Mouse (Mus musculus) frontal cortex, adult (tissue): ENCODE results near the gene Plekhg1.

Source experiments
- ATAC-seq: cut with Nextera tagmentation; 2 replicates; pipeline ENCODE4 v1.9.2; 2017; ENCODE audit warnings: mild to moderate bottlenecking, moderate library complexity, mixed read lengths; ENCODE audit not compliant: low TSS enrichment

The Plekhg1 gene

DNA sequence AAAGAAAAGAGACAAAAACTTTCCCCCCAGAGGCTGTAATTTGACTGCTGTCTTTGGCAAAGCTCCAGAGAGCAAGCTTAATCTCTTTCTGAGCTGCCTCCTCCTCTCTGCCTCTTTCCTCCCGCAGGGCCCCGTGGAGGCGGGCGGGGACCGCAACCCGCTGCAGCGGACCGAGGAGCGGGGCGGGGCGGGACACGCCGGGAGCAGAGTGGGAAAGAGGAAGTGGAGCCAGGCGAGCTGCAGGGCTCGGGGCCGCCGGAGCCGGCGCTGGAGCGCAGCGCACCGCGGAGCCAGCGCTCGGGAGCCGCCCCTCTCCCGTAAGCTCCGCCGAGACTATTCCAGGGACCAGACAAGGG, at the start of gene Plekhg1:
Plekhg1 (plus strand) TSS at position 217 of the 356 bp plus-strand sequence.
- ATAC-seq: peak; percentile 92

DNA sequence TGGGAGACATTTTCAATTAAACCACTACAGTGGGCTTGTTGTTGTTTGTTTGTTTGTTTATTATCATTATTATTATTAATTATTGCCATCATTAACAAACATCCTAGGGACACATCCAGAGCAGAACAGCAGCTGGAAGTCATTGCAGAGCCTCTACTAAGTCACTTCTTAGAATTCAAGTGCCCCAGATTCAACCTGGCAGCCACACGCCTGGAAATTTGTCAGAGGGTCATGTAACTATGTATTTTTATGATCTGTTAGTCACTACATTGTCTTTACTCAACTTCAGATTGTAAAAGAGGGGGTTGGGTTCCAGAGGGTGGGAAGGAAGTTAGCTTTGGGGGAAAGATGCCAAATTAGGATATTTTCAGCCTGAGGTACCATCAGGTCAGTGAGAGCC, 47.4 kb upstream of the Plekhg1 start:
- ATAC-seq: no peak

DNA sequence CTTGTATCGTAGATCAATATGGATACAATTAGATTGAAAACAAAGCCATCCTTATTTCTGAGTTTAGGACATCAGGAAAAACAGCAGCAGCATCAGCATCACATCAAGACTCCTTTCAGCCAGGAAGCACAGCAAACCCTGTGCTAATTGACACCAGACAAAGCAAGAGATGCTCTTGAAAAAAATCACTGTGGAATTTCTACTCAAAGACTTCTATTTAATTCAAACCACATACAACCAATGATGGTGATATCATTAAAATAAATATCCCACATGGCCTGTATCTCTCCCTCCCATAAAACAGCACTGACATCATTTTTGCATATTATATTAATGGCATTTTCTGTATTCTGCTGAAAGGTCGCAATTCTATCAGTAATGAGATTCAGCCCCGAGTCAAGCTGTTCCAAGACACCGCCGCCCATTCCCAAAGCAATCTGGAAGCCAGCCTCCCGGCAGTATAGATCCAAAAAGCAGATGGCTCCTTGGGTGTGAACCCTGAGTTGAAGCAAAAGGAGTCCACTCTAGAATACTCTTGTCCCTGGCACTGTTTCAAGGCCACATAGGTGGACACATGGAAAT, 46.4 kb upstream of the Plekhg1 start:
- no peak for ATAC-seq

DNA sequence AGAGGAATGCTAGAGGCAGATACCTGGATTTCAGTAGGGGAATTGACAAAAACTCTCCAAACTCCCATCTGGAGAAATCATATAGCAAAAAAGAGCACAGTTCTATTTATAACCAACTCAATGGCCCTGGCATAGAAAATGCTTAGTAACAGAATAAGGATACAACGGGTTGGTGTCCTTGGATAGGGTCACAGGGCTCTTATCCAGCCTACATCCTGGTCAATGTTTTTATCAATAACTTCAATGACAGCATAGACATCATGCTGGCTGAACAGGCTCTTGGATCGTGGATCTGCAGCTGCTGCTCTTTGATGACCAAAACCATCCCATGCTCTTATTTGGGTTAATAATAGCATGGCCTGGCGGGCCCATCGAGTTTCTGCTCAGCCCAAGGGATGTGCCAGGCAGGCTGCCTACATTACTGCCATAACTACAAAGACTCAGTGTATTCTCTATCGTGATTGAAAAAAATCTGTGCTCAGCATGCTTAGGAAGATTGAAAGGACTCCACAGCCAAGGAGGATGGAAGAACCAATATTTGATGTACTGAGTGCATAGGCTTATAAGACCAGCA, 44.7 kb upstream of the Plekhg1 start:
- no peak for ATAC-seq

DNA sequence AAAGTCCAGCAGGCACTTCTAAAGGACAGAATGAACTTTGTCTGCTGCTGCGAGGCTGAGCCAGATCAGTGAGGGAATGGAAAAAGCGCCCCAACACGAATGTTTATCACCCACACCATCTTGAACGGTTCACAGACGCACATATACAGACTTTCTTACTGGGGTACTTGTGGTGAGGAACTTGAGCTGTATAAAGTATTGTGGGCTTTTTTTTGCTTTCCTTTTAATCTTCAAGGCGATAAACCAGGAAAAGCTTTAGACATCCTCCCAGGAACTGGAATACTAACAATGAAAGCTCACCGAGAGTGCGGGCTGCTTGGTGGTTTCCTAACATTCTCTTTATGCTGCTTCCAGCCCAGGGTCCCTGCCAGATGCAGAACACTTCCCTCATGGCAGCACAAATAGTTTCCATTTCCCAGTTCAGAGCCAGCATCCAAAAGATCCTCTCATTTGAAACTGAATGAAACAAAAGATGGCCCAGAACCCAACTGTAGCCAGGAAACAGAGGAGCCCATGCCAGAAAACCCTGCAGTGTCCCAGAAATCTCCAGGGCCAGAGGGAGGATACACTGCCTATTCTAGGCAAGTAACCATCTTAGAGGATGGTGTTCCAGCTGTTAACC, 43.3 kb upstream of the Plekhg1 start:
- peak; percentile 83 for ATAC-seq

DNA sequence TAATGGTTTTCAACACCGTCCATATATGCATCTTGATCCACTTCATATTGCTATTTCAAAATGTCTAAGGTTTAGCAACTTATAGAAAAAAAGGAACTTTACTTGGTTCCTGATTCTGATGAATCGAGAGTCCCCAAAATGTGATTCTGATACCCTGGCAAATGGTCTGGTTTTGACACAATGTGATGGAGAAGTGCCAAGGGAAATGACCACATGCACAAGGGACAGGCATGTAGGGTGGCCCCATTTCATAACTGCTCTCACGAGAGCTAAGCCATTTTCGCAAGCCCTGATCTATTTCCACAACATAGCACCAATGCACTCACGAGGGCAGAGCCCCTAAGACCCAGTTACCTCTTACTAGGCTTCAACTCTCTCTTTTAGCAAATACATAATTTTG, 42.7 kb upstream of the Plekhg1 start:
- ATAC-seq: no peak

DNA sequence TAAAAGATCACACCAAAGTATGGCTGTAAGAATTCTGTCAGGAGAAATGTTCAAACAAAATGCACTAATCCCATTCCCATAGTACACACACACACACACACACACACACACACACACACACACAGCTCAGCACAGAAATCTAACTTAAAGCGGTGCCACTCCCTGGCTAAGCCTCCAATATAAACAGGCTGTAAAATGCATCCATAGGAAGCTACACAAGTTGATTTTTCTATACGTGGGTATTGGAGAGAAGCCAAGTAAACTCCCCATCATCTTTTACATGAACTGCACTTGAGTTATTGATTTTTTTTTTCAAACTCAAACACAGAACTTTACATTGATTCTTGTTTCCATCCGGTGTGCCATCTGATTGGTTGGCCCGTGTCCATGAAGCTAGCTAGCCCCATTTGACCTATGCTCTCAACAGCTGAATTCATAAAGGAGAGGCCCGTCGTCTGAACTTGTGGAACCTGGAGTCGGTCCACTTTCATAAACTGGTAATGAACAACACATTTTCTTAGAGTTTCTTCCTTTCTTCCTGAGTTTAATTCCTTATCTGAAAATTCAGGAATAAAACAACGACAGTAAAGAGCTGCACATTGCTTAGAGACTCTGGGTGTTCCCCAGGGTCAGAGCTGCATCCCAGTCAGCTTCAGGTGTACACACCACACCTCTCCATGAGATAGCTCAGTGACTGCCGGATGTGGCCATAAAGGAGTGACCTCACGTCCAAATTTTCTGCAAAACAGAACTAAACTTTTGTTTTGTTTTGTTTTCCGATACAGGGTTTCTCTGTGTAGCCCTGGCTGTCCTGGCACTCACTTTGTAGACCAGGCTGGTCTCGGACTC, 39.7 kb upstream of the Plekhg1 start:
- ATAC-seq: no peak

DNA sequence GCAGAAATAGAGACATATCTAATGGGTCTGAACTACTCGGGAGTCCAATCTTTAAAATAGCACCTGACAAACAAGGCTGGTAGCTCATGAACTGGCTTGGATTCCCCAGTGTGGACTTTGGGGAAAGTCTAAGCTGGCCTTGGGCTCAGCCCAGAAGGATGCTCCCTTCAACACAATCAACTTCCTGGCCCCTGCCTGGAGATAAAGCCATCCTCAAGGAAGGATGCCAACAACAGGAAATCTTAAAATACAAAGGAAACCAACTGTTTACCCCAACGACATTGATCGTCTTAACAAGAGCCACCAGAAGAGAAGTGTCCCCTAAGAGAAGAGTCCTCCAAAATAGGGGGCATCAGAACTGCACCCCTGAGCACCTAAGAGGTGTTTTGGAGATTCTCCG, 38.3 kb upstream of the Plekhg1 start:
- no peak for ATAC-seq

DNA sequence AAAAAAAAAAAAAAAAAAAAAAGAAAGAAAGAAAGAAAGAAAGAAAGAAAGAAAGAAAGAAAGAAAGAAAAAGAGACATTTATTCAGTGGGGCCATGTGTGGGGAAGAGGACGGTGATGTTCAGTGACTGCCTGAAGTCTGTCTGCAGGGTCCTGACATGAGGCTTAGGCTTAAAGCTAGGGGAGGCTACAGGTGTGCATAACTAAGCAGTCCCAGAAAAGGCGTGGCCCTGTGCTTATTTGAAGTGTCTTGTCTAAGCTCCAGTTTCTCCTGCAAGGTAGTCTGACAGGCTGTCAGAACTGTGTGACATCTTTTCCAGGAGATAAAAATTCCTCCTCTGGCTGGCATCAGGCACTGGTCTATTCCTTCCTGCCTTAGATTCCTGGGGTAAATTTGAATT, 37.6 kb upstream of the Plekhg1 start:
- ATAC-seq: no peak

DNA sequence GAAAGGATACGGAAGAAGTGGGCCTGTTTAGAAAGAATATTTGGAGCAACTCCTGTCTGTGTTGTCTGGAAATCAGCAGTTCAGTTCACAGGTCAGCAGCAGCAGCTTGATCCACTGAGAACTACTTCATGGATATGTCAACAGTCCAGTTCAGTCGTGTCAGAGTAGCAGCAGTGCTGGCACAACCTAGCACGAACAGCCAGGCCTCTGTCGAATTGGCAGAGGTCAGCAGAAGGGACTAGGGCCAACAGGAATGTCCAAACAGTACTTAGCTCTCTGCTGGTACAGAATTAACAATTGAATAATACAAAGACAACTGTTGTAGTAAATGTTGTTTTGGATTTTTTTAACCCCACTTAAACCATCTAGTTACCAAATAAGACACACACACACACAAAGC, 33.9 kb upstream of the Plekhg1 start:
- ATAC-seq: peak; percentile 80

DNA sequence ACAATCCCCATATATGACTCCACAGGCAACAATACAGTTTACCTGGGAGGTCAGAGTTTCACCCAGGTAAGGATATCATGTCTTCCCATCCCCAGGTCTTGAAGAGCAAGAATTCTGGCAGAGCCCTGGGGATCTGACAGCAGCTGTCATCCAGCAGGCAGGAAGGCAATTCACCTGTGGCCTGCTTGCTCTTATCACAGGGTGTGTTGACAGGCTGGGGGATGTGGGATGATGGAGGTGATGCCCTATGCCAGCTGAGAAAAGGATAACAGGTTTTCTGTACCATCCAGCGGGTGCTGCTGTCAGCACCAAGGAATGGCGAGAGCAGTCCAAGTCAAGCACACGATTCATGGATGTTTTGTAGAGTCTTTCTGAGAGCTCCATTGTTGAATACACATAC, 30.1 kb upstream of the Plekhg1 start:
- no peak for ATAC-seq

DNA sequence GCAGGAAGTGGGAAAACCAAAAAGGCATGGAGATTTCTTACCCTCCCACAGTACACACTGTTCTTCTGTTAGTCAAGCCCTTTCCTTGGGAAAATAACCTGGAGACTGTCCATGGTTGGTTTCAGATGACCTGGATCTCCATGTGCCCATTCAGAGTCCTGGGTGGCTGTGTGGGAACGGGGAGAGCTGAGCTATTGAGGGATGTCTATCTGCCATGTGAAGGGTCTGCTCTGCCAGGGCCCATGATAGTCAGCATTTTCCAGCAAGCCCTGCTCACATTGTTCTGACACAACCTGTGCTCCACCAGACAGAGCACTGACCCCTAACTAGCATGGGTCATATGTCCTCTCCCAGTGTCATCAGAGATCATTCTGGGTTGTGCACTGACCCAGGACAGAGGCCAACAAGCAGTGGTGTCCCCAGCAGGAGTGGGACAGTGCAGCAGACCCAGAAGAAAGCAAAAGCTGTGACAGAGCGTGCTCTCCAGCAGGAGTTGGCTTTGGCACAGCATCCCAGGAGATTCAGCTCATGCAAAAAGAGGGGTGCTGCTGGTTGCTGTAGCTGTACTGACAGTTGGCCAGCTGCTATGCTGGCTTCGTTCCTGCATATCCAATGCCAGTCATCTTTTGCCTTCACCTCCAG, 24.7 kb upstream of the Plekhg1 start:
- peak; percentile 20; the same call in 1 of the 2 replicates for ATAC-seq

DNA sequence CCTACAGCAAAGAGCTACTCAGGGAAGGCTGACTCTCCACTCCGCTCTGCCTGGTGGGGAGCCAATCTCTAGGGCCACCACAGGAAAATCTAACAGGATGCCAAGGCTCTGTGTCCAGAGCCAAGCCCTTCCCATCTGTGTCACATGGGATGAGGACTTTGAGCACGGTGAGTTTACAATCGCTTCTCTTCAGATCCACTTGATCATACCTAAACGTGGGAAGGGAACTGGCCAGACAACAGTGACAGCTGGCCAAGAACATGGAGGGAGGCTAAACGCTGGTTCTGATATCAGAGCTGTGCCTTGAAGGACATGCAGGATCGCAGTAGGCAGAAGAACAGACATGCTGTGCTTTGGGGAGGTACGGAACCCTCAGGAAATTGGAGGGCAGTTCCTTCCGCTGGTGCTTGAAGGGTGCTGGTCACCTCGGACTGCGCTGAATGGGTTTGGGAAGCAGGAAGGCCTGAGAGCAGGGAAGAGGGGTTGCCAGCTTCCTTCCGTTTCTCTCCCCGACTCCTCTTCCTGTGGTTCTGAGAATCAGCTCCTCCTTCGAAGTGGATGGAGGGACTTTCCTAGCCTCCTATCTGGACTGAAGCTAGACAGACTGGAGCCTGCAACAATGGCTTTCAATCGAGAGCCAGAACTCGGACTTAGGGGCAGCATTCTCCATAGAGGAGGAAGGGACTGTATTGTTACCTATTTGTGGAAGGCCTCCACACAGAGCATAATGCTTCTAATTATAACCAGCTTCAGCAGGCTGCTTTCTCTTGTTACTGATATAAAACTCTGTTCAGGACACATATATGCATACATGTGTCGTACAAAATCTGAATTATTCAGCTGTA, 21.9 kb upstream of the Plekhg1 start:
- ATAC-seq: peak; percentile 73

DNA sequence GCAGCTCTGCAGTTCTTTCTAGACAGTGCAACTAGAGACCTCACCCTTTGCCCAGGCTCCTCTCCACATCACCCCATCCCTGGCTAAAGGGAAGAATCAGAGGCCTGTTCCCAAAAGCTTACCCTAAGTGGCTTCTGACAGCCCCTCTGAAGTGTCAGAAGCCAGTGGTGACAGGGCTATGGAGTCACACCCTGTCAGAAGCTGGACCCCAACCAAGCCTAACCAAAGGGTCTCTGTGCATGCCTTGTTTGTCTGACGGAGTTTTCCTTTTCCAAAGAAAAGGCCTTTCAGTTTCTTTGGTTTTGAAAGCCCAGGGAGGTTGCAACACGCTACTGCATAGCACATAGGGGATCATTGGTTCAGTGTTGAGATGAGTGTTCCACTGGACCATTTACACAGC, 19.9 kb upstream of the Plekhg1 start:
- no peak for ATAC-seq

DNA sequence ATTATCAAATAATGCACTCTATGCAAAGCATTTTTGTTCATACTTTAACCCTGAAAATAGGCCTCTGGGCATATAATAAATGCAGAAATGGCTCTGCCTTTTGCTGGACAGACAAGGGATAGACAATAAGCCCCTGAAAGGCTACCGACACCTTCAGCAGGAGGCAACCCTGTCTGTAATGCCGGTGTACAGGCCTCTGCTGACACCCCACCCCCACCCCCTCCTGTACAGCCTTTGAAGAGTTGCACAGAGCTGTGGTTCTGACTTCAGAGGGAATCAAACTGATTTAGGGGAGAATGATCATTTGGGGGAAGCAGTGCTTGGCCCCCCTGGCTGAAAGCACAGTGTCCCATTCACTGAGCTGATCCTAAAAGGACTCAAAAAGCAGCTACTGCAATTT, 17.8 kb upstream of the Plekhg1 start:
- ATAC-seq: no peak

DNA sequence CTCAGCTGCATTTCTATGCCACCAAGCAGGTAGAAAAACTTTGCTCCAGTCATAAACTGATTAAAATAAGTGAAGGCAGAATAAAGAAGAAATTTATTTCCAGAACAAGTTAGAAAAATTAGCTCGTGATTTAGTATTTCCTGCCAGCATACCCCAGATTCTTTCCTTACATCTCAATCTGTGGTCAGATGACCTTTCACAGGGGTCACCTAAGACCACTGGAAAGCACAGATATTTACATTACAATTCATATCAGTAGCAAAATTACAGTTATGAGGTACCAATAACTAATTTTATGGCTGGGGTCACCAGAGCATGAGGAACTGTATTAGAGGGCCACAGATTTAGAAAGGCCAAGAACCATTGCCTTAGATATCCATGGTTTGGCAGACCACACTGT, 15.5 kb upstream of the Plekhg1 start:
- no peak for ATAC-seq

DNA sequence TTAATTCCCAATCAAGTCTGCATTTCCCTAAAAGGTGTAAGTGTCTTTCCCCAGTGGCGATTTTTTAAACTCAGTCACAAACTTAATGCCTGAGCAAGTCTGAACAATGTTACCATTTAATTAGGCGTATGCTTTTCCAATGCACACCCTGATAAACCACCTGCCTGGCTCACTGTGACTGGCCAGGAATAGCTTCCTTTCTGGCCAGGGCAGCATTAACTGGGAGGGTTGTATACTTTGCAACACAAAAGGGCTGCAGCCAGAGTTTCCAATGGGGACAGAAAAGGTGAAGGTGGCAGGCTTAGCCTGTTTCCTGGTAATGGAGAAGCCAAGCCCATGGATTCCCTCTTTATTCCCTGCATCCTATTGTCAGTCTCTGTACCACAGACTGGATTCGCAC, 10.5 kb upstream of the Plekhg1 start:
- no peak for ATAC-seq

DNA sequence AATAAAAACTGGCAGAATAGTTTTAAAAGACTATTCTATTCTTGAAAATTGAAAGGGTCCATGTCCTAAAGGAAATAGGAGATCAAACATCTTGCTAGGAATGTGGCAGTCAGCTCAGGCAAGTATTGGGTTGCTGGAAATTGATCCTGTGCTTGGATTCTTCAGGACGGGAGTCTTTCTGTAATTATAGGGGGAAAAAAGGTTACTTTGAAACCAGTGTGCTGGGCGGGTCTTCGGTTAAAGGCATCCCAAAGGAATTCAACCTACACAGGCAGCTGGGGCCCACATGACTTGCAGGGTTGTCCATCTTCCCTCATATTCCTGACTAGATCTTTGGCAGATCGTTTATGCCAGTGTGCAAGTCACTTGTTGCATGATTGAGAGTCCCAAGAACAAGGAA, 9.8 kb upstream of the Plekhg1 start:
- ATAC-seq: no peak

DNA sequence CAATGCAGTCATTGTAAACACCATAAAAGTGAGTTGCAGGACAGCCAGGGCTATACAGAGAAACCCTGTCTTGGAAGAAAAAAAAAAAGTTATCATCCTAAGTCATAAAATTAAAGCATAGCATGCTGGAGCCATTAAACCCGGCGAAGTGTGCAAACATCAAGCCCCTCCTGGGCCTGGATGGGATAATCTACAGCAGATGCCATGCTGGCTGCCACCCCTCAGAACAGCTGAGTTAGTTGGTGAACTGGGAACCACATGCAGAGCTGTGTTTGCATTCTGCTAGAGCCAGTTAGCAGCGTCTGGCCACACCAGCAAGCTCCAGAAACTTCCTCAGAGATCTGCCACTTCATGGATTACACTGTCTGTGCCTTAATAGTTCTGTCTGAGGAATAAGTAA, 3.1 kb upstream of the Plekhg1 start:
- no peak for ATAC-seq

DNA sequence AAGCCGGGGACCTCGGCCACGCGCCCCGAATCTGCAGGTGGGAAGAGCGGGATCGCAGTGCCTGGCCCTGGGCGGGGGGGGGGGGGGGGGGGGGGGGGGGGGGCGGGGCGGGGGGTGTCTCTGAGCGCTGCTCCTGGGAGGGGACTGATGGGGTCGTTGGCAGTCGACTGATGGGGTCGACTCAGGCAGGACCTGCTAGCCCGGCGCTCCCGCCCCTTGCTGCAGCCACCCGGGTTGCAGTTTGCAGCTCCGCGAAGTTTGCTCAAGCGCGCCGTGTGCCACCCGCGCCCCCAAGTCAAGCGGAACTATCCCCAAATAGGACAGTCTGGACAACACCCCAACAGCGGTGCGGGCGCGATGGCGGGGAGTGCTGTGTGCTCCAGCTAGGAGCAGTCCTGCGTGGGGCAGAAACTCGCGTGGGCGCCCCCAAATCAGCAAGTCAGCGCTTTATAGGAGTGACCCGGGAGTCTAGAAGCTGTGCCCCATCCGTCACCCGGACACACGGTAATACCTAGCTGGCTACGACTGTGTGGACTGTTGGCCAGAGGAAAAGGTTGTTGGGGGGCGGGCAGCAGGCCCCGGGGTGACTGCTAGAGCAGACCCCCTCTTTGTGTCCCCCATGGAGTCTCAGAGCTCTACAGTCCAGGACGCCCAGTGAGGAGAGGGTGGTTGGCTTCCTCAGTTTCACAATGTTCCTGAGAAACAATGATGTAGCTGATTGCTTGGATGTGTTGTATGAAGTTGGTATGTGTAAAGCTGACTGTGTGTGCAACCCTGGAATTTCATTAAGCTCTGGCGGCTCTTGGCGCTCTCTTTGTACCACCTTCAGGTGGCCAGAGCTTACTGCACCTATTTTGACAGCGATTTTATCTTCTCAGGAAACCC, 582 bp downstream of the Plekhg1 start:
- ATAC-seq: peak; percentile 82
